Mouse (Mus musculus) heart, embryonic 16.5 days (tissue): Measurements from ENCODE around the gene Dennd4b. TPM values are rescaled to one million over a fixed set of nuclear protein-coding genes. Genes with fewer than 3 reads are reported as not detected.
"Not testable (repeated sequence)": the region's sequence is repeated elsewhere in the genome, so short reads cannot be mapped to it uniquely, and the experiment has no call there.

Experiments used
- ATAC-seq: fragments of 200-750 bp; cut with Nextera tagmentation; replicated peaks from 2 replicates; pipeline ENCODE4 v1.8.0; 2017; ENCODE audit warnings: moderate number of reproducible peaks; ENCODE audit not compliant: insufficient read depth, low FRiP score; ENCODE audit errors: extremely low read depth
- H3K27ac ChIP-seq: fragments of 300-500 bp; sonication (generic); 2 replicates; pipeline ENCODE4 v1.5.1; 2014; ENCODE audit warnings: mild to moderate bottlenecking, low read length, control low read depth, moderate library complexity
- H3K27me3 ChIP-seq: fragments of 300-500 bp; sonication (generic); 2 replicates; pipeline ENCODE4 v1.6.1; 2014; ENCODE audit warnings: low read length, mixed read lengths; ENCODE audit not compliant: control insufficient read depth, insufficient read depth
- H3K36me3 ChIP-seq: fragments of 300-500 bp; sonication (generic); 2 replicates; pipeline ENCODE4 v1.6.1; 2014; ENCODE audit not compliant: control insufficient read depth, insufficient read depth
- H3K4me1 ChIP-seq: fragments of 300-500 bp; sonication (generic); 2 replicates; pipeline ENCODE4 v1.6.1; 2014; ENCODE audit warnings: low read length, mixed read lengths; ENCODE audit not compliant: control insufficient read depth, insufficient read depth
- H3K4me2 ChIP-seq: fragments of 300-500 bp; sonication (generic); 2 replicates; pipeline ENCODE4 v1.6.1; 2014; ENCODE audit warnings: low read depth, mild to moderate bottlenecking, control low read depth, low read length
- H3K4me3 ChIP-seq: fragments of 300-500 bp; sonication (generic); 2 replicates; pipeline ENCODE4 v1.5.1; 2014; ENCODE audit warnings: mild to moderate bottlenecking, control low read depth, low read length
- H3K9ac ChIP-seq: fragments of 300-500 bp; sonication (generic); 2 replicates; pipeline ENCODE4 v1.6.1; 2014; ENCODE audit warnings: low read length, control low read depth
- H3K9me3 ChIP-seq: fragments of 300-500 bp; sonication (generic); replicated peaks from 2 replicates; pipeline ENCODE4 v1.6.1; 2016; ENCODE audit warnings: low read length; ENCODE audit not compliant: control insufficient read depth
- WGBS: fragments of 180-500 bp; shearing (Covaris S2); extraction: QIAGEN DNeasy Blood & Tissue Kit; methylation state at CpG from one replicate; pipeline ENCODE4 v1.1.7; 2014; 5-methylcytosine and 5-hydroxymethylcytosine counted together
- polyA plus RNA-seq: library from polyadenylated mRNA; unstranded; fragments of >200 nt; fragmentation: Nextera tagmentation; extraction: Ambion mirVana; gene quantifications from 2 replicates; pipeline ENCODE4 v1.2.1, GENCODE M21; 2015

The Dennd4b gene
- polyA plus RNA-seq, 1 experiment from 2014 or later = 7.1 TPM

- no peak overlapping the region for H3K4me3 ChIP-seq
- 75% methylated on average over 6 of the region's 6 CpGs for WGBS
- H3K9me3 ChIP-seq = no peaks in the 10 kb centered on the region
- H3K27ac ChIP-seq = no peak overlapping the region
- peaks cover 14% of the 10 kb centered on the region for H3K4me1 ChIP-seq
- H3K27me3 ChIP-seq = no peaks in the 10 kb centered on the region
- H3K9ac ChIP-seq = no peak overlapping the region
- no peak overlapping the region for H3K4me2 ChIP-seq
- peaks cover 12% of the 10 kb centered on the region for H3K36me3 ChIP-seq
- ATAC-seq = no peak
Measured at GRCm38 (mm10) chr3:90250791-90251190, 14.2 kb upstream of the Dennd4b start.

- Histone ChIP-seq H3K36me3 (peaks cover 12% of the 10 kb centered on the region), H3K4me1 (peaks cover 14% of the 10 kb centered on the region)
- not testable (repeated sequence) for H3K27me3 ChIP-seq, H3K27ac ChIP-seq, H3K4me3 ChIP-seq, ATAC-seq, H3K9ac ChIP-seq, H3K9me3 ChIP-seq, H3K4me2 ChIP-seq
- WGBS = 96% methylated on average over 11 of the region's 12 CpGs
Measured at GRCm38 (mm10) chr3:90251731-90252226, 13.2 kb upstream of the Dennd4b start.

GRCm38 (mm10) chr3:90252659-90253058, 12.3 kb upstream of the Dennd4b start:
- not testable (repeated sequence) for H3K9ac ChIP-seq, H3K4me3 ChIP-seq, H3K4me2 ChIP-seq, H3K9me3 ChIP-seq, H3K27ac ChIP-seq, ATAC-seq, H3K27me3 ChIP-seq
- 82% methylated on average over 2 of the region's 2 CpGs for WGBS
- Histone ChIP-seq H3K4me1 (peaks cover 12% of the 10 kb centered on the region), H3K36me3 (peaks cover 15% of the 10 kb centered on the region)

- not testable (repeated sequence) for H3K9me3 ChIP-seq, H3K4me2 ChIP-seq, H3K27me3 ChIP-seq, H3K9ac ChIP-seq, ATAC-seq, H3K27ac ChIP-seq, H3K4me3 ChIP-seq
- 65% methylated on average over 1 of the region's 1 CpGs for WGBS
- peaks cover 12% of the 10 kb centered on the region for H3K4me1 ChIP-seq
- peaks cover 15% of the 10 kb centered on the region for H3K36me3 ChIP-seq
Measured at GRCm38 (mm10) chr3:90253174-90253573, 11.8 kb upstream of the Dennd4b start.

- H3K9ac ChIP-seq = peak within 1 kb of the TSS; percentile 90
- peak within 1 kb of the TSS; percentile 88 for H3K27ac ChIP-seq
- H3K4me1 ChIP-seq = peaks cover 12% of the 10 kb centered on the region
- peak; percentile 97 for ATAC-seq
- H3K36me3 ChIP-seq = peaks cover 15% of the 10 kb centered on the region
- 1% methylated on average over 40 of the region's 40 CpGs for WGBS
- H3K4me2 ChIP-seq = peak within 1 kb of the TSS; percentile 76
- no peaks in the 10 kb centered on the region for H3K9me3 ChIP-seq
- H3K27me3 ChIP-seq = no peaks in the 10 kb centered on the region
- H3K4me3 ChIP-seq = peak within 1 kb of the TSS; percentile 89
Measured at GRCm38 (mm10) chr3:90253653-90254418, 11.1 kb upstream of the Dennd4b start, which contains the start of gene Crtc2. Gene Crtc2, plus strand, starts transcription at chr3:90254163.

- no peaks in the 10 kb centered on the region for H3K27me3 ChIP-seq
- peak overlapping the region; percentile 89 for H3K4me3 ChIP-seq
- H3K4me1 ChIP-seq = peaks cover 8% of the 10 kb centered on the region
- peaks cover 16% of the 10 kb centered on the region for H3K36me3 ChIP-seq
- WGBS = 1% methylated on average over 41 of the region's 41 CpGs
- peak overlapping the region; percentile 88 for H3K27ac ChIP-seq
- peak; percentile 72 for ATAC-seq
- no peaks in the 10 kb centered on the region for H3K9me3 ChIP-seq
- peak overlapping the region; percentile 76 for H3K4me2 ChIP-seq
- H3K9ac ChIP-seq = peak overlapping the region; percentile 90
Measured at GRCm38 (mm10) chr3:90254419-90255193, 10.4 kb upstream of the Dennd4b start.

- 16% methylated on average over 2 of the region's 2 CpGs for WGBS
- Histone ChIP-seq H3K4me3 (peak overlapping the region; percentile 89), H3K27ac (no peak overlapping the region), H3K27me3 (no peaks in the 10 kb centered on the region), H3K9ac (peak overlapping the region; percentile 90), H3K36me3 (peaks cover 21% of the 10 kb centered on the region), H3K9me3 (no peaks in the 10 kb centered on the region), H3K4me2 (peak overlapping the region; percentile 76), H3K4me1 (peaks cover 8% of the 10 kb centered on the region)
- ATAC-seq = no peak
Measured at GRCm38 (mm10) chr3:90255194-90255565, 9.8 kb upstream of the Dennd4b start.

- no peak overlapping the region for H3K9ac ChIP-seq
- no peaks in the 10 kb centered on the region for H3K27me3 ChIP-seq
- H3K4me1 ChIP-seq = peaks cover 8% of the 10 kb centered on the region
- no peak overlapping the region for H3K4me2 ChIP-seq
- peaks cover 25% of the 10 kb centered on the region for H3K36me3 ChIP-seq
- 89% methylated on average over 14 of the region's 14 CpGs for WGBS
- ATAC-seq = no peak
- H3K4me3 ChIP-seq = no peak overlapping the region
- H3K9me3 ChIP-seq = no peaks in the 10 kb centered on the region
- H3K27ac ChIP-seq = no peak overlapping the region
Measured at GRCm38 (mm10) chr3:90255784-90256353, 9.1 kb upstream of the Dennd4b start.
